Mouse (Mus musculus): Measurements from ENCODE around the gene Rpap3. TPM values are rescaled to one million over a fixed set of nuclear protein-coding genes. Genes with fewer than 3 reads are reported as not detected.
"Not testable (repeated sequence)": the region's sequence is repeated elsewhere in the genome, so short reads cannot be mapped to it uniquely, and the experiment has no call there.

Gene Rpap3
- polyA plus RNA-seq, 1 experiment from 2014 or later, result 50.3 TPM

GRCm38 (mm10) chr15:97672211-97672765, 33.3 kb downstream of the Rpap3 start:
- DNase-seq, result peak; percentile 80
- peaks cover 35% of the 10 kb centered on the region for H3K36me3 ChIP-seq (ENCODE audit: control insufficient read depth, insufficient read depth, low read length)
- H3K27ac ChIP-seq (replicated peaks; ENCODE audit: low read depth, low read length), result peak overlapping the region; percentile 85
- H3K27me3 ChIP-seq (ENCODE audit: control insufficient read depth, insufficient read depth, low read length), result no peaks in the 10 kb centered on the region
- no peak overlapping the region for H3K4me2 ChIP-seq (ENCODE audit: low read length)
- 48% methylated on average over 9 of the region's 9 CpGs for WGBS
- no peaks in the 10 kb centered on the region for H3K9me3 ChIP-seq (ENCODE audit: control insufficient read depth, low read length)
- peak overlapping the region; percentile 2; the same call in 1 of the 2 replicates for H3K9ac ChIP-seq (replicated peaks; ENCODE audit: low read length)
- peak; percentile 76 for ATAC-seq (ENCODE audit: low FRiP score, low TSS enrichment)
- H3K4me3 ChIP-seq (replicated peaks; ENCODE audit: low read depth, low read length), result no peak overlapping the region
- peaks cover 14% of the 10 kb centered on the region for H3K4me1 ChIP-seq (ENCODE audit: control insufficient read depth, insufficient read depth, low read length)

GRCm38 (mm10) chr15:97670554-97670953, 35.1 kb downstream of the Rpap3 start:
- Histone ChIP-seq H3K27me3 (ENCODE audit: control insufficient read depth, insufficient read depth, low read length) (no peaks in the 10 kb centered on the region), H3K36me3 (ENCODE audit: control insufficient read depth, insufficient read depth, low read length) (peaks cover 17% of the 10 kb centered on the region), H3K4me3 (replicated peaks; ENCODE audit: low read depth, low read length) (no peak overlapping the region), H3K9ac (replicated peaks; ENCODE audit: low read length) (no peak overlapping the region), H3K27ac (replicated peaks; ENCODE audit: low read depth, low read length) (no peak overlapping the region), H3K9me3 (ENCODE audit: control insufficient read depth, low read length) (no peaks in the 10 kb centered on the region), H3K4me1 (ENCODE audit: control insufficient read depth, insufficient read depth, low read length) (peaks cover 14% of the 10 kb centered on the region), H3K4me2 (ENCODE audit: low read length) (no peak overlapping the region)
- ATAC-seq (ENCODE audit: low FRiP score, low TSS enrichment) (no peak), DNase-seq (no peak)
- 74% methylated on average over 6 of the region's 6 CpGs for WGBS

- H3K4me2 ChIP-seq (ENCODE audit: low read length); H3K9me3 ChIP-seq (ENCODE audit: control insufficient read depth, low read length): not testable (repeated sequence)
- WGBS, result 76% methylated on average over 17 of the region's 17 CpGs
Measured at GRCm38 (mm10) chr15:97668158-97668877, 37.3 kb downstream of the Rpap3 start.

DNA sequence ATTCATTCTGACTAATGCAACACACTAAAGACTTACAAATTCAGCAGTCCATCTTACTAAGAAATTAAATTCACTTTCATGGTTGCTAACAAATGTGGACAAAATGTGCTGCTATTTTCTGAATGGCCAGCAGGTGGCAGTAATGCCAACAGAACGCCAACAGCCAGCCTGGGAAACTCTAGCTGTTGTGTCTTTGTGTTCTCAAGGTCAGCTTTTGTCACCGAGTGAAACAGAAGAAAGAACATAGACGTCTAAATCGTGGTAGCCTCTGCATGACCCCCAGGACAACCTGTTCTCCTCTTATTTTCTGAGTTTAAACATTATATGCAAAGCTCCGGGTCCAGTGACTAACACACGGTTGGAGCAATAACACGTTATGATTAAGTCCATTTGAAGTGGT, 38.2 kb downstream of the Rpap3 start:
- 25% methylated on average over 7 of the region's 7 CpGs for WGBS
- Histone ChIP-seq H3K27ac (replicated peaks; ENCODE audit: low read depth, low read length) (peak overlapping the region; percentile 55; the same call in 1 of the 2 replicates), H3K36me3 (ENCODE audit: control insufficient read depth, insufficient read depth, low read length) (no peaks in the 10 kb centered on the region), H3K4me2 (ENCODE audit: low read length) (0 out of 2 replicates have a peak overlapping the region, but pooled peaks have one; percentile 19), H3K9ac (replicated peaks; ENCODE audit: low read length) (no peak overlapping the region), H3K4me1 (ENCODE audit: control insufficient read depth, insufficient read depth, low read length) (peaks cover 10% of the 10 kb centered on the region), H3K4me3 (replicated peaks; ENCODE audit: low read depth, low read length) (no peak overlapping the region), H3K27me3 (ENCODE audit: control insufficient read depth, insufficient read depth, low read length) (no peaks in the 10 kb centered on the region), H3K9me3 (ENCODE audit: control insufficient read depth, low read length) (no peaks in the 10 kb centered on the region)
- DNase-seq, result peak; percentile 90
- no peak for ATAC-seq (ENCODE audit: low FRiP score, low TSS enrichment)

More at GRCm38 (mm10) chr15:97668158-97668877, 37.3 kb downstream of the Rpap3 start:
- not testable (repeated sequence) for DNase-seq; H3K9ac ChIP-seq (replicated peaks; ENCODE audit: low read length); H3K36me3 ChIP-seq (ENCODE audit: control insufficient read depth, insufficient read depth, low read length); H3K4me3 ChIP-seq (replicated peaks; ENCODE audit: low read depth, low read length); H3K27me3 ChIP-seq (ENCODE audit: control insufficient read depth, insufficient read depth, low read length); ATAC-seq (ENCODE audit: low FRiP score, low TSS enrichment)
- peaks cover 14% of the 10 kb centered on the region for H3K4me1 ChIP-seq (ENCODE audit: control insufficient read depth, insufficient read depth, low read length)
- H3K27ac ChIP-seq (replicated peaks; ENCODE audit: low read depth, low read length), result 0 out of 2 replicates have a peak overlapping the region, but pooled peaks have one; percentile 26

GRCm38 (mm10) chr15:97666457-97666770, 39.2 kb downstream of the Rpap3 start:
- no peaks in the 10 kb centered on the region for H3K9me3 ChIP-seq (ENCODE audit: control insufficient read depth, low read length)
- no peaks in the 10 kb centered on the region for H3K36me3 ChIP-seq (ENCODE audit: control insufficient read depth, insufficient read depth, low read length)
- no peak overlapping the region for H3K27ac ChIP-seq (replicated peaks; ENCODE audit: low read depth, low read length)
- no peaks in the 10 kb centered on the region for H3K27me3 ChIP-seq (ENCODE audit: control insufficient read depth, insufficient read depth, low read length)
- 93% methylated on average over 10 of the region's 10 CpGs for WGBS
- ATAC-seq (ENCODE audit: low FRiP score, low TSS enrichment) (no peak), DNase-seq (no peak)
- H3K4me1 ChIP-seq (ENCODE audit: control insufficient read depth, insufficient read depth, low read length), result no peaks in the 10 kb centered on the region
- H3K4me3 ChIP-seq (replicated peaks; ENCODE audit: low read depth, low read length), result no peak overlapping the region
- H3K9ac ChIP-seq (replicated peaks; ENCODE audit: low read length), result no peak overlapping the region
- no peak overlapping the region for H3K4me2 ChIP-seq (ENCODE audit: low read length)

- WGBS, result 70% methylated on average over 25 of the region's 25 CpGs
- Histone ChIP-seq H3K4me2 (ENCODE audit: low read length) (no peak overlapping the region), H3K4me3 (replicated peaks; ENCODE audit: low read depth, low read length) (no peak overlapping the region), H3K27ac (replicated peaks; ENCODE audit: low read depth, low read length) (no peak overlapping the region), H3K9ac (replicated peaks; ENCODE audit: low read length) (no peak overlapping the region), H3K27me3 (ENCODE audit: control insufficient read depth, insufficient read depth, low read length) (no peaks in the 10 kb centered on the region), H3K36me3 (ENCODE audit: control insufficient read depth, insufficient read depth, low read length) (no peaks in the 10 kb centered on the region), H3K9me3 (ENCODE audit: control insufficient read depth, low read length) (no peaks in the 10 kb centered on the region), H3K4me1 (ENCODE audit: control insufficient read depth, insufficient read depth, low read length) (no peaks in the 10 kb centered on the region)
- DNase-seq (no peak), ATAC-seq (ENCODE audit: low FRiP score, low TSS enrichment) (no peak)
Measured at GRCm38 (mm10) chr15:97665770-97666456, 39.7 kb downstream of the Rpap3 start.

DNA sequence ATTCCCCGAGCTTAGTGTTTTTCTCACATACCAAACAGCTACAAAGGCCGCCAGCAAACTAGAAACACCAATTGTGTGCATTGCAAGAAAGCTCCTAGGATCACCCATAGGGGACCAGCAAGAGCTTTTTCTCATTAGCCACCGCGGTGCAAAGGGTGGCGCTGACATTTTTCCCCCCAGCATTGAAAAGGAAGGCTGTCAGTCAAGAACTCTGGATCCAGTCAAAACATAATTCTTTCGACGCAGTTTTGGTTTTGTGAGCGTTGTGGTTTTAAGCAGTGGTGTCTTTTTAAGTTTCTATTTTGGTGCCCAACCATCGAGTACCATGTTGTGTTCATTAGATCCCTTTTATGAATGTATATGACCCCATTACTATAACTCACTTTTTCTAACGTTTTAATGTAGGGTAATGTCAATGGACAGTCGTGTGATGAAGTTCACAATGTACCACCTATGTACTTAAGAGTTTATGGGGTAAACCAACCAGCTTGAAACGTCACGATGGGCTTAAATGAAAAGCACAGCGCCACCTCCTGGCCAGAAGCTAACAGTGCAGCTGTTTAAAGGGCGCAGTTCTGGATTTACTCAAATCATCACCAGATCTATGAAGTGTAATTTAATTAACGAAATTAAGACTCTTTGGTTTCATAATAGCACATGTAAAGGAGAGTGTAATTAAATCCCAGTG, 40.5 kb downstream of the Rpap3 start:
- H3K36me3 ChIP-seq (ENCODE audit: control insufficient read depth, insufficient read depth, low read length), result no peaks in the 10 kb centered on the region
- no peaks in the 10 kb centered on the region for H3K4me1 ChIP-seq (ENCODE audit: control insufficient read depth, insufficient read depth, low read length)
- no peak overlapping the region for H3K27ac ChIP-seq (replicated peaks; ENCODE audit: low read depth, low read length)
- no peaks in the 10 kb centered on the region for H3K9me3 ChIP-seq (ENCODE audit: control insufficient read depth, low read length)
- DNase-seq (peak; percentile 62), ATAC-seq (ENCODE audit: low FRiP score, low TSS enrichment) (no peak)
- 67% methylated on average over 16 of the region's 16 CpGs for WGBS
- H3K4me3 ChIP-seq (replicated peaks; ENCODE audit: low read depth, low read length), result no peak overlapping the region
- no peak overlapping the region for H3K9ac ChIP-seq (replicated peaks; ENCODE audit: low read length)
- H3K4me2 ChIP-seq (ENCODE audit: low read length), result no peak overlapping the region
- H3K27me3 ChIP-seq (ENCODE audit: control insufficient read depth, insufficient read depth, low read length), result no peaks in the 10 kb centered on the region

- no peaks in the 10 kb centered on the region for H3K36me3 ChIP-seq (ENCODE audit: control insufficient read depth, insufficient read depth, low read length)
- peak; percentile 62; the same call in 1 of the 2 replicates for ATAC-seq (ENCODE audit: low FRiP score, low TSS enrichment)
- 7% methylated on average over 19 of the region's 19 CpGs for WGBS
Measured at GRCm38 (mm10) chr15:97663750-97664406, 41.7 kb downstream of the Rpap3 start.

More at GRCm38 (mm10) chr15:97663750-97664406, 41.7 kb downstream of the Rpap3 start:
- Histone ChIP-seq H3K9me3 (ENCODE audit: control insufficient read depth, low read length) (no peaks in the 10 kb centered on the region), H3K4me2 (ENCODE audit: low read length) (peak overlapping the region; percentile 80), H3K4me1 (ENCODE audit: control insufficient read depth, insufficient read depth, low read length) (peaks cover 3% of the 10 kb centered on the region; the same call in 1 of the 2 replicates), H3K4me3 (replicated peaks; ENCODE audit: low read depth, low read length) (peak overlapping the region; percentile 39), H3K9ac (replicated peaks; ENCODE audit: low read length) (peak overlapping the region; percentile 66), H3K27ac (replicated peaks; ENCODE audit: low read depth, low read length) (peak overlapping the region; percentile 90), H3K27me3 (ENCODE audit: control insufficient read depth, insufficient read depth, low read length) (no peaks in the 10 kb centered on the region)
- peak; percentile 92 for DNase-seq
